Mouse (Mus musculus): ENCODE results near the gene Fsip2.

Gene Fsip2

GRCm38 (mm10) chr2:82943472-82943871 is at the start of gene Fsip2:
TSS of gene Fsip2 (plus strand) at chr2:82943634.
- peak; percentile 6 for DNase-seq (ENCODE audit: low read depth, low spot score)

GRCm38 (mm10) chr2:82963443-82963842 is 20.0 kb downstream of the Fsip2 start:
- DNase-seq (ENCODE audit: low read depth, low spot score) = no peak

- DNase-seq (ENCODE audit: low read depth, low spot score) = no peak
Observed at GRCm38 (mm10) chr2:83025853-83026252, 82.4 kb downstream of the Fsip2 start.

GRCm38 (mm10) chr2:83052914-83053690 is 109.7 kb downstream of the Fsip2 start:
- DNase-seq (ENCODE audit: low read depth, low spot score) = no peak

Data from ZHBTc4 (cell line).